Mouse (Mus musculus): ENCODE measurements around the gene Hoxa5. TPM values are rescaled to one million over a fixed set of nuclear protein-coding genes. Genes with fewer than 3 reads are reported as not detected.
A peak's percentile ranks its signal among the peaks of the same experiment; 100 is the strongest.

Gene Hoxa5
- polyA plus RNA-seq, 1 experiment from 2014 or later: 14.8 TPM

DNA sequence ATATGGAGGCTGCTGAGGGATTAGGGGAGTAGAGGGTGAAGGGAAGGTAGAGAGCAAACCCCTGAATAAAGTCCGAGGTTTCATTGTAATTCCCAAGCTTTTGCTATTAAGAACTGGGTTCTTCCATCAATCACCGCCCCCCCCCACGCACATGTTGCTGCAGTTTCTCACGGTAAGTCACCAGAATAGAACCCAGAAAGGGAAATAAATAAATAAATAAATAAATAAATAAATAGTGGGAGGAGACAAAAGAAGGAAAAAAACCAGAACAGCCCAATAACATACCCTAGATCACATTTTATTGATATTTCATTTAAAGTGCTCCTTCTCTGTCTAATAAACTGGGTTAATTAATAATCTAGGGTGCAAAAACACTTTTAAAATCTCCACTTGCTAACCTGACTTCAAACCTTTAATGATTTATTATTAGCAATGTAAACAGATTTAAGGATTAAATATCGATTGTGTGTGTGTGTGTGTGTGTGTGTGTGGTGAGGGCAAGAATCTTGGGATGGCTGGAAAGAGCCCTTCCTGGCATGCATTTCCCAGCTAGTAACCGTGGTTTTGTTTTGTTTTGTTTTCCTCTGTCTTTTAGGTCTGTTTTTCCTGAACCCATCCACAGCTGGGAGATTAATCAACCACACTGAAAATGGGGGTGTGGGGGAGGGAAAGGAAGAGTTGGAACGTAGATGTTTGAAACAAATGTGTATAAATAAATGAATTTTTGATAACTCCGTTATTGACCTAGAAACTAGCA is 42.9 kb downstream of the Hoxa5 start:
- no peak overlapping the region for H3K9ac ChIP-seq (ENCODE audit: low read depth, low read length)
- WGBS: 36% methylated on average over 8 of the region's 8 CpGs
- no peak overlapping the region for H3K27ac ChIP-seq (ENCODE audit: low read depth, low read length)
- H3K4me3 ChIP-seq (ENCODE audit: low read depth, low read length): peak overlapping the region; percentile 39
- peaks cover 42% of the 10 kb centered on the region for H3K27me3 ChIP-seq (replicated peaks; ENCODE audit: control insufficient read depth, insufficient read depth, low read length)
- no peak for ATAC-seq
- H3K4me1 ChIP-seq (replicated peaks; ENCODE audit: control insufficient read depth, insufficient read depth, low read length): no peaks in the 10 kb centered on the region
- H3K36me3 ChIP-seq (ENCODE audit: control insufficient read depth, insufficient read depth): no peaks in the 10 kb centered on the region
- TF ChIP-seq CTCF (IDR thresholded peaks at IDR 0.05; ENCODE audit: low read depth): no peak
- H3K4me2 ChIP-seq (replicated peaks; ENCODE audit: low read depth): peak overlapping the region; percentile 99
- H3K9me3 ChIP-seq (ENCODE audit: control insufficient read depth): no peaks in the 10 kb centered on the region

DNA sequence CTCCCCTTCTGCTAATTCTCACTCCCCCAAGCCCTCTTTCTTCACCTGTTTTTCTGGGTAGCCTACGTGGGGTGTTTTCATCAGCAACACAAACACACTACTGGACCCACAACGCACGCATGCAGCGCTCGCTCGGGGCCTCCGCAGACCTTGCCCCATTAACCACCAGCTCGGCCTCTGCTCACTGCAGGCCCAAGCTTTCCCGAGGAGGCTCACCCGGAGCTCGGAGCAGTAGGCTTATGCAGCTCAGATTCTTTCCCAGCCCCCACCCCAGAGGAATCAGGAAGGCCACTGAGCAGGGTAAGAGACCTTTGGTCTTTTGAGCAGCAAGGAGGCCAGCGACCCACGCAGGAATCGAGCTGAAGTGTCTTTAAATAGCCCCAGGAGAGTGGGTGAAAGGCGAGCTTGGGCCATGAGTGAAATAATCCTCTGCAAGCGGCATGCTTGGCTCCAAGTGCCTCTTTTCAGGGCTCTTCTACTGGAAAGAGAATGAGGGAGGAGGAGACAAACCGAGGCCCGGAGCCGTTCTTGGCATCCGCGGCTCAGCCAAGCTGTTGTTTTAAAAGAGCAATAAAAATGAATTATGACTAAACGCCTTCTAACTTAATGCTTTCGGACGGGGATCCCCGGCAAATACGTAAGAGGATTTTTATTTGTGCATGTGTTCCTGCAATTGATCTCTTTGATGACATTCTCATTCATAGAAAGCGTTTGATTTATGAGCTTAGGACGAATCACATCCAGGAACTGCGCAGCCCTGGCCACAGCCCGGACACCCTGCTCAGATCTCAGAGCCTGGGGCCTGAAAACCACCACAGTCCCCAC is 43.7 kb downstream of the Hoxa5 start:
- Histone ChIP-seq H3K36me3 (ENCODE audit: control insufficient read depth, insufficient read depth) (no peaks in the 10 kb centered on the region), H3K9me3 (ENCODE audit: control insufficient read depth) (no peaks in the 10 kb centered on the region), H3K9ac (ENCODE audit: low read depth, low read length) (peak overlapping the region; percentile 34; the same call in 1 of the 2 replicates), H3K4me3 (ENCODE audit: low read depth, low read length) (peak overlapping the region; percentile 39), H3K27me3 (replicated peaks; ENCODE audit: control insufficient read depth, insufficient read depth, low read length) (peaks cover 43% of the 10 kb centered on the region), H3K4me2 (replicated peaks; ENCODE audit: low read depth) (peak overlapping the region; percentile 99), H3K4me1 (replicated peaks; ENCODE audit: control insufficient read depth, insufficient read depth, low read length) (no peaks in the 10 kb centered on the region), H3K27ac (ENCODE audit: low read depth, low read length) (peak overlapping the region; percentile 72)
- WGBS: 5% methylated on average over 30 of the region's 30 CpGs
- peak; percentile 6; the same call in 1 of the 2 replicates for ATAC-seq
- TF ChIP-seq CTCF (IDR thresholded peaks at IDR 0.05; ENCODE audit: low read depth): no peak

DNA sequence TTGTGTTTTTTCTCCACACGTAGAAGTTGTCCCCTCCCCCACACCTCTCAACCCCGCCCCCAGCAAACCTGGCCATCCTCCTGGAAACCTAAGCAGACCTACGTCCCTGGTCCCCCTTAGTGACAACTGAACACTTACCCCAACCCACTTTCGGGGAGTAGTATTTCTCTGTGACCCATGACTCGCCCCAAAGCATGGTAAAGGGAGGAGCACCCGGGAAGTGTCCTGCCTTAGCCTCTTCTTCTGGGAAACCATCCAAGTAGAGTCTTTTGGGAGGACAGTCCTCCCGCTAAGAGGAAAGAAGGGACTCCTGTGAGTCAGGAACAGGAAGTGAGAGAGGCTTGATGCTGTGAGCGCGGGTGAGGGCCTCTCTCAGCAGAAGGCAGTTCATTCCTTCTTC is 44.4 kb downstream of the Hoxa5 start:
- H3K4me1 ChIP-seq (replicated peaks; ENCODE audit: control insufficient read depth, insufficient read depth, low read length): no peaks in the 10 kb centered on the region
- H3K9ac ChIP-seq (ENCODE audit: low read depth, low read length): peak overlapping the region; percentile 34; the same call in 1 of the 2 replicates
- WGBS: 31% methylated on average over 8 of the region's 9 CpGs
- no peak for TF ChIP-seq CTCF (IDR thresholded peaks at IDR 0.05; ENCODE audit: low read depth)
- peak overlapping the region; percentile 72; the same call in 1 of the 2 replicates for H3K27ac ChIP-seq (ENCODE audit: low read depth, low read length)
- ATAC-seq: no peak
- H3K4me3 ChIP-seq (ENCODE audit: low read depth, low read length): peak overlapping the region; percentile 39
- no peaks in the 10 kb centered on the region for H3K9me3 ChIP-seq (ENCODE audit: control insufficient read depth)
- no peaks in the 10 kb centered on the region for H3K36me3 ChIP-seq (ENCODE audit: control insufficient read depth, insufficient read depth)
- peaks cover 43% of the 10 kb centered on the region for H3K27me3 ChIP-seq (replicated peaks; ENCODE audit: control insufficient read depth, insufficient read depth, low read length)
- H3K4me2 ChIP-seq (replicated peaks; ENCODE audit: low read depth): peak overlapping the region; percentile 99

DNA sequence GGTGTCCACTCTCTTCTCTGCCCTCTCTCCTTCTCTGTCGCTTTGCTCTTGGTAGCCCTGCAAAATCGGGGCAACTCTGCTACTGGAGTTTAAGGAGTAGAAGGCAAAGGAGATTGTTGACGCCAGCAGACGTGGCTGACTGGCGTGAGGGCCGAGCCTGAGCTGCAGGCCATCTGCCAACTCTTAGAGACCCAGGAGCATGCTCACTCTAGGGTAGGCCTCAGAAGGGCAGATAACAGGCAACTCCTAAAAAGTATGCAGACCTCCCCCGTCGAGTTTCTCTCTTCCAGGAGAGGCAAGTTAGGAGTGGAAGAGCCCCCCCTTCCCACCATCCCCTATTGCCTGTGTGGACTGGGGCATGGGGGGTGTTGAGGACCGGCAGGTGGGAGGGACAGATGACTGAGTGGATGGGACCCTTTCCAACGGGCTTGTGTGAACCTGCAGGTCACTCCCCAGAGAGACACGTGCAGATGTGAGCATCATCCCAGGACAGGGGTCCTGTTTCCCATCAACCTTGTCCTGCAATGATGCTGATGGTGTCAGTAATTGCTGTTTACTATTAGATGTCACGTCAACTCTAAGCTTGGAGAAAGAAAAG is 45.1 kb downstream of the Hoxa5 start:
- WGBS: 29% methylated on average over 12 of the region's 12 CpGs
- Histone ChIP-seq H3K36me3 (ENCODE audit: control insufficient read depth, insufficient read depth) (no peaks in the 10 kb centered on the region), H3K9ac (ENCODE audit: low read depth, low read length) (peak overlapping the region; percentile 70), H3K27me3 (replicated peaks; ENCODE audit: control insufficient read depth, insufficient read depth, low read length) (peaks cover 48% of the 10 kb centered on the region), H3K27ac (ENCODE audit: low read depth, low read length) (peak overlapping the region; percentile 70), H3K4me2 (replicated peaks; ENCODE audit: low read depth) (peak overlapping the region; percentile 99), H3K9me3 (ENCODE audit: control insufficient read depth) (no peaks in the 10 kb centered on the region), H3K4me3 (ENCODE audit: low read depth, low read length) (peak overlapping the region; percentile 74), H3K4me1 (replicated peaks; ENCODE audit: control insufficient read depth, insufficient read depth, low read length) (no peaks in the 10 kb centered on the region)
- peak; percentile 15; the same call in 1 of the 2 replicates for ATAC-seq
- no peak for TF ChIP-seq CTCF (IDR thresholded peaks at IDR 0.05; ENCODE audit: low read depth)

DNA sequence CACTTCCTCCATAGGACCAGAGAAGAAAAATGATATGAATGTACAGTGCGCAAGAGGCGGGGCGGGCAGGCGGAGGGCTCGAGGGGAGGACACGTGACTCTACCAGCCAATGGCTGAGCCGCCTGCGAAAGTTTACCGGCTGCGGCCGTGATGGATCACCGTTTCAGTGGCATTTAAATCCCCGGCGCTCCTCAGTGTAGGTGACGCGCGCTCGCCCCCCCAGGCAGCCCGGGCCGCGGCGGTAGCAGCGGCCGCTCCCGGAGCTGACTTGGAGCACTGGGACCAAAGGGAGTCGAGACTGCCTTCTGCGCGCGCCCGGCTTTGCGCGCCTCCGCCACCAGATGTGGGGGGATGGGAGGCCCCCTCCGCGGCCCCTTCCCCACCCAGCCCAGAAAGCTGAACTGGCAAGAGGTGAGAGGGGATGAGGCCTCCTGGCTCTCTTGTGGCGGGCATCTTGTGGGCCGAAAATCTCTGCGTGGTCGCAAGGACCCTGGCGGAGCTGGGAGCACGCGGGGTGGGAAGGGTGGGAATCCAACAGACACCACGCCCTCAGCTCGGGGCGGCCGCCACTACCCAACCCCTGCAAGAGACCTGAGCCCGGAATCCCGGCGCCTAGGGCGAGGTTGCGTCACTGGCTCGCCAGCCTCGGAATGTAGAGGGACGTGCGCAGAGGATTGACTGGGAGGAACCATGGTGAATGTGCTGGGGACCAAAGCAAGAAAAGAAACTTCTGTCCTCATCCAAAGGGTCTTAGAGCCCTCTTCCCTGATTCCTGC is 45.9 kb downstream of the Hoxa5 start, which contains the start of gene Hoxa1:
TSS of gene Hoxa1 (minus strand) at position 42 of the 776 bp plus-strand sequence.
- peak; percentile 75 for ATAC-seq
- peak within 1 kb of the TSS; percentile 70 for H3K9ac ChIP-seq (ENCODE audit: low read depth, low read length)
- peak within 1 kb of the TSS; percentile 99 for H3K4me2 ChIP-seq (replicated peaks; ENCODE audit: low read depth)
- 1% methylated on average over 55 of the region's 55 CpGs for WGBS
- H3K36me3 ChIP-seq (ENCODE audit: control insufficient read depth, insufficient read depth): no peaks in the 10 kb centered on the region
- H3K4me3 ChIP-seq (ENCODE audit: low read depth, low read length): peak within 1 kb of the TSS; percentile 74
- no peaks in the 10 kb centered on the region for H3K9me3 ChIP-seq (ENCODE audit: control insufficient read depth)
- peaks cover 51% of the 10 kb centered on the region for H3K27me3 ChIP-seq (replicated peaks; ENCODE audit: control insufficient read depth, insufficient read depth, low read length)
- TF ChIP-seq CTCF (IDR thresholded peaks at IDR 0.05; ENCODE audit: low read depth): no peak
- H3K4me1 ChIP-seq (replicated peaks; ENCODE audit: control insufficient read depth, insufficient read depth, low read length): no peaks in the 10 kb centered on the region
- H3K27ac ChIP-seq (ENCODE audit: low read depth, low read length): peak within 1 kb of the TSS; percentile 70

All from intestine, postnatal 0 days (tissue).